Mouse (Mus musculus) neural tube, embryonic 14.5 days (tissue): ENCODE data around the gene Klf12. TPM values are rescaled to one million over a fixed set of nuclear protein-coding genes. Genes with fewer than 3 reads are reported as not detected.

Experiments used
- ATAC-seq: fragments of 200-750 bp; cut with Nextera tagmentation; 2 replicates; pipeline ENCODE4 v1.8.0; 2017; ENCODE audit warnings: low read depth, mild to moderate bottlenecking, moderate TSS enrichment, moderate library complexity
- H3K27ac ChIP-seq: fragments of 300-500 bp; sonication (generic); 2 replicates; pipeline ENCODE4 v1.5.1; 2014; ENCODE audit warnings: low read depth, mild to moderate bottlenecking, control low read depth, low read length, moderate library complexity, mixed read lengths
- H3K27me3 ChIP-seq: fragments of 300-500 bp; sonication (generic); 2 replicates; pipeline ENCODE4 v1.6.1; 2014; ENCODE audit warnings: low read length; ENCODE audit not compliant: control insufficient read depth, insufficient read depth
- H3K36me3 ChIP-seq: fragments of 300-500 bp; sonication (generic); 2 replicates; pipeline ENCODE4 v1.6.1; 2014; ENCODE audit warnings: low read length, mixed read lengths; ENCODE audit not compliant: control insufficient read depth, insufficient read depth
- H3K4me1 ChIP-seq: fragments of 300-500 bp; sonication (generic); 2 replicates; pipeline ENCODE4 v1.6.1; 2014; ENCODE audit warnings: low read length; ENCODE audit not compliant: control insufficient read depth, insufficient read depth
- H3K4me2 ChIP-seq: fragments of 300-500 bp; sonication (generic); 2 replicates; pipeline ENCODE4 v1.6.1; 2014; ENCODE audit warnings: mild to moderate bottlenecking, low read depth, low read length, control low read depth
- H3K4me3 ChIP-seq: fragments of 300-500 bp; sonication (generic); 2 replicates; pipeline ENCODE4 v1.5.1; 2014; ENCODE audit warnings: low read depth, low read length, control low read depth, mixed read lengths
- H3K9ac ChIP-seq: fragments of 300-500 bp; sonication (generic); replicated peaks from 2 replicates; pipeline ENCODE4 v1.6.1; 2014; ENCODE audit warnings: low read depth, mild to moderate bottlenecking, control low read depth, low read length, mixed read lengths
- H3K9me3 ChIP-seq: fragments of 300-500 bp; sonication (generic); 2 replicates; pipeline ENCODE4 v1.6.1; 2016; ENCODE audit warnings: low read length; ENCODE audit not compliant: control insufficient read depth
- WGBS: fragments of 180-500 bp; shearing (Covaris S2); extraction: QIAGEN DNeasy Blood & Tissue Kit; methylation state at CpG from one replicate; pipeline ENCODE4 v1.1.7; 2014; 5-methylcytosine and 5-hydroxymethylcytosine counted together
- polyA plus RNA-seq: library from polyadenylated mRNA; unstranded; fragments of >200 nt; fragmentation: Nextera tagmentation; extraction: Ambion mirVana; gene quantifications from 2 replicates; pipeline ENCODE4 v1.2.1, GENCODE M21; 2014

The Klf12 gene
- polyA plus RNA-seq, 1 experiment from 2014 or later = 43.7 TPM

DNA sequence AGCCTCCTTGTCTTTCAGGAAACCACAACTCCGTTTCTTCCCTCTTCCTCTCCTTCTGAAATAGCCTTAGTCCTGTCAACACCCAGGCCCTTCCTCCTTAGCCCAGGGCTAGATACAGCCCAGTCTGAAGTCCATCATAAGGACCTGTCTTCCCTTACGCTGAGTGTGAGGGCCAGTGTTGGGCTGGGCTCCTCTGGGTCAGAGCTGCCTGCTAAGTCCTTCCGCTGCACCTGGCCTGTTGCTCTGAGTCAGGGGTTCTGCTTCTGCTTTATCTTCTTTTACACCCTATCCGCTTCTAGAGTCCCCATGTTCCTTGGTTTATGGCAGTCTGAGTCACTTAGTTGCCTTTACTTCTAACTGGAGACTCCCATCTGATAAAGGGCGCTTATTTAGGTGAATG is 351.0 kb downstream of the Klf12 start:
- Histone ChIP-seq H3K4me3 (no peak overlapping the region), H3K27ac (no peak overlapping the region), H3K4me1 (0 out of 2 replicates have a peak, but pooled peaks cover 4% of the 10 kb centered on the region), H3K27me3 (no peaks in the 10 kb centered on the region), H3K9me3 (no peaks in the 10 kb centered on the region), H3K36me3 (no peaks in the 10 kb centered on the region), H3K4me2 (no peak overlapping the region), H3K9ac (no peak overlapping the region)
- WGBS = 87% methylated on average over 5 of the region's 5 CpGs
- ATAC-seq = no peak

DNA sequence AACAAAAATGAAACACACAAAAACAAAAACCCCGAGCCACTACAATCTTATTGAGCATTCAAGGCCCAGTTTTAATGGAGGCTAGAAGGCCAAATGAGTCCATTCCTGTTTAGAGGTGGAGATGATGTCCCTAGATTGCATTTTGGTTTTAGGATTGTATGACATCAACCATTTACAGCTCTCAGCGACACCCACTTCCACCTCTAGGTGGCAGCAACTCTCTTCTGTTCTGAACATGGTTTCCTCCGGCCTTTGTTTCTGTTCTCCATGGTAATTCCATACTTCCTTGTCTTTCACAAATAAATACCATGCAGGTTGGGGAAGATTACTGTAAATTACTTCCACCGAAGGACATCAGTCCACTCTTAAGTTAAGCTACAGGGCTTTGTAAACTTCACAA is 352.6 kb downstream of the Klf12 start:
- Histone ChIP-seq H3K27ac (no peak overlapping the region), H3K9me3 (no peaks in the 10 kb centered on the region), H3K27me3 (no peaks in the 10 kb centered on the region), H3K36me3 (no peaks in the 10 kb centered on the region), H3K4me2 (no peak overlapping the region), H3K4me3 (no peak overlapping the region), H3K4me1 (0 out of 2 replicates have a peak, but pooled peaks cover 4% of the 10 kb centered on the region), H3K9ac (no peak overlapping the region)
- WGBS = 8% methylated on average over 4 of the region's 4 CpGs
- ATAC-seq = peak; percentile 71; the same call in 1 of the 2 replicates

DNA sequence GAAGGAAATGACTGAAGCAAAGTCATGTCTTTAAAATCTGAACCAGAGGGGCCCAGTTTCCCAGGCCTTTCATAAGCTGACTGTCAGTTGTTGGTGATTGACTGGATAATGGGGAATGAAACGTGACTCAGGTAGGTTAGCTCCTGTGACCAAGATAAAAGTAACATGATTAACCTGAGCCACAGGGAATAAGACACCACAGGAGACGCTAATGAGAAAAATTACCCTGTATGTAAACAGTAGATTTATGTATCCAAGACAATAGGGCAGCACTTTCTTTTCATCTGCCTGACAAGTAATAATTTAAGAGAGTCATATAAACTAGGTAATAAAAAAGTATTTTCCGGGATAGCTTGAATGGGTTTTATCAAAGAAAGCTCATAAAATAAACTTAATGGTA is 372.6 kb downstream of the Klf12 start:
- 21% methylated on average over 3 of the region's 3 CpGs for WGBS

DNA sequence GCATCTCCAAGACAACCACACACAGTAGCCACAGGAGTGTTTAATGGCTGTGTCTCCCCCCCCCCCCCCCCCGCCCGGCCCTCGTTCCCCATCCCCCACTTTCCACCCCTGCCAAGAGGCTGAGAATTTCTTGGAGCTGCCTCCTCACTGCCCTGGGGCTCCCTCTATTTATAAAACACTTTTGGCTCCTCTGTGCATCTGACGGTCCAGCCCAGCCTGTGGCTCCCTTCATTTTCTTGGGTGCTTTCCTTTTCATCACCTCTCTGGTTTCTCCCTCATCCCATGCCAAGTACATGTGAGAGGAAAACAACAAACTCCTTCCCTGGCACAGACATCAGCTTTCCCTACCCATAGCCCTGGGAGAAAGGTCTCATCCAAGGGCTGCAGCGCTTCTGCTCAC is 373.6 kb downstream of the Klf12 start:
- H3K9me3 ChIP-seq = no peaks in the 10 kb centered on the region
- WGBS = 62% methylated on average over 2 of the region's 5 CpGs
- no peaks in the 10 kb centered on the region for H3K27me3 ChIP-seq
- H3K4me1 ChIP-seq = no peaks in the 10 kb centered on the region
- H3K4me3 ChIP-seq = no peak overlapping the region
- peak; percentile 42; the same call in 1 of the 2 replicates for ATAC-seq
- H3K36me3 ChIP-seq = no peaks in the 10 kb centered on the region
- H3K4me2 ChIP-seq = no peak overlapping the region
- H3K27ac ChIP-seq = no peak overlapping the region
- H3K9ac ChIP-seq = no peak overlapping the region

More for the DNA sequence above, 372.6 kb downstream of the Klf12 start:
- Histone ChIP-seq H3K4me1 (no peaks in the 10 kb centered on the region), H3K9ac (no peak overlapping the region), H3K36me3 (no peaks in the 10 kb centered on the region), H3K4me2 (no peak overlapping the region), H3K4me3 (no peak overlapping the region), H3K9me3 (no peaks in the 10 kb centered on the region), H3K27me3 (no peaks in the 10 kb centered on the region), H3K27ac (no peak overlapping the region)
- ATAC-seq = peak; percentile 47; the same call in 1 of the 2 replicates

DNA sequence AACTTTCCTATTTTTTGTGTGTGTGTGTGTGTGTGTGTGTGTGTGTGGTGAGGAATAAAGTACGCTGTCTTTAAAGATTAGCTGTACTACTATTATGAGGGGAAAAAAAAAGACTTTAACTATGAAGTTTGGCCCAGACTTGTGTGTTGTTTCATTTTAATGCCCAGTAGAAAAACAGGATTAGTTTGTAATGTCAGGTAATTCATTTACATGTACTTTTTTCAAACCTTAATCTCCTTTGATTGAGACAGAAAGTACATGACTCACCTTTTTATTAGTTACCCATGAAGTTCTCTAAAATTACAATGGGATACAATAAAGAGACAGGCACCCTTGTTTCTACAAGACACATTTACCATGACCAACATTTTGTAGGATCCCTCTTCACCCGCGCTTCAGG is 383.6 kb downstream of the Klf12 start:
- ATAC-seq = no peak
- H3K9me3 ChIP-seq = no peaks in the 10 kb centered on the region

DNA sequence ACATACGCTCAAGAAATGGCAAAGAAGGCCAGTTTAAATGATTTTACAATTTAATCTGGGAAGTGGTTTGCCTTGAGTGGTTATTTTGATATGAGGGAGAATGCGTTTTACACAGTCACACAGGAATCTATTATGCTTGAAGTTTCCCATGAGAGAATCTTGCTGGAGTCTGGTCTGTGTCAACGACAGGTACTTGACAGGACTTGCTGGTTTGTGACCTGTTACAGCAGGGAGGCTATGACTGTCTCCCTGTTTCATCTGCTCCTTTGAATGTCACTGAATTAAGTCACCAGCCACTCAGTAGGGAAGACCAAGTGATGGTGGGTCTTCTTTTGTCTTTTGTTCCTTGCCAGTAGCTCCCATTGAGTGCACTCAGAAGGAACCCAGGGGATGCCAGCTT is 385.6 kb downstream of the Klf12 start:
- ATAC-seq = no peak
- Histone ChIP-seq H3K4me3 (no peak overlapping the region), H3K27me3 (no peaks in the 10 kb centered on the region), H3K4me2 (no peak overlapping the region), H3K36me3 (no peaks in the 10 kb centered on the region), H3K27ac (no peak overlapping the region), H3K9ac (no peak overlapping the region), H3K4me1 (no peaks in the 10 kb centered on the region), H3K9me3 (no peaks in the 10 kb centered on the region)
- 51% methylated on average over 3 of the region's 3 CpGs for WGBS

More for the DNA sequence above, 383.6 kb downstream of the Klf12 start:
- H3K4me3 ChIP-seq = no peak overlapping the region
- no peaks in the 10 kb centered on the region for H3K27me3 ChIP-seq
- H3K4me1 ChIP-seq = no peaks in the 10 kb centered on the region
- no peak overlapping the region for H3K27ac ChIP-seq
- H3K9ac ChIP-seq = no peak overlapping the region
- WGBS = 98% methylated on average over 3 of the region's 3 CpGs
- no peaks in the 10 kb centered on the region for H3K36me3 ChIP-seq
- H3K4me2 ChIP-seq = no peak overlapping the region

DNA sequence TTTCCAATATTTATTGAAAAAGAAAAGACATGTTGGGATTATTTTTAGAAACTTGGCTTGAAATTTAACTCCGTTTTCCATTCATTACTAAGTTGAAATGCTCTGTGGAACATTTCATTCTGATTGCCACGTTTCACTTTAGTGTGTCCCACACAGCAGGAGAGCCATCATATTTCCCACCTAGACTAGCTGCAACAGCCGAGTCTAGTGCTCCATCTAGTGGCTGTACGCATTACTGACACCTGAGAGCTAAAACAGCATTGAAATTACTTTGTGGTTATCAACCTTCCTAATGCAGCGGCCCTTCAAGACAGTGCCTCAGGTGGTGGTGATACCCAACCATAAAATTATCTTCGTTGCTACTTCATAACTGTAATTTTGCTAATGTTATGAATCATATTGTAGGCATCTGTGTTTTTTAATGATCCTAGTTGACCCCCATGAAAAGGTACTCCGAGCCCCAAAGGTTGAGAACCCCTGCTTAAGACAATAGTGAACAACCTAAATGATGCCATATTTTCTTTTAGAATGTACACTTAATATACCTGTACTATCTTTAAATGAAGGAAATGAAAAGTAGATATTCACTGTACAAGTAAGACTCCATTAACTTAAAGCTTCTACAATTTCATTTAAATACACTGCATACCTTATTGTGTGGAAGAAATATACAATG is 389.6 kb downstream of the Klf12 start:
- no peak overlapping the region for H3K4me2 ChIP-seq
- H3K36me3 ChIP-seq = no peaks in the 10 kb centered on the region
- no peak overlapping the region for H3K27ac ChIP-seq
- WGBS = 19% methylated on average over 7 of the region's 7 CpGs
- H3K9ac ChIP-seq = no peak overlapping the region
- no peaks in the 10 kb centered on the region for H3K27me3 ChIP-seq
- H3K4me3 ChIP-seq = no peak overlapping the region
- H3K9me3 ChIP-seq = no peaks in the 10 kb centered on the region
- peak; percentile 82 for ATAC-seq
- no peaks in the 10 kb centered on the region for H3K4me1 ChIP-seq

DNA sequence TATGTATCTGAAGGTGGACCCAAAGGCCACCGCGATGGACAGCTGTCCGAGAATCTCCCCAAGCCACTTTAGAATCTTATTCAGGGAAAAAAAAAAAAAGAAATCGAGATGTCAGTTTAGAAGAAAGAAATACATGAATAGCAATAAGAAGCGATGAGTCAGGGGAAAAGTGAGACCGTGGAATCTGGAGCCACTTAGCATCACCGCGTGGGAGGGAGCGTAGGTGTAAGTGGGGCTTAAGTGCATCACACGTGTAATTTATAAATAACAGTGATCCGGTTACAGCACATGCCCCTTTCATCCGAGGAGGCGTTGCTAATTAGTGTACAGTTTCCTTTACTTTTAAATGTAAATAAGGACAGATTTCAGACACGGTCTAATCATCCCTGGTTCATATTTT is 390.4 kb downstream of the Klf12 start:
- Histone ChIP-seq H3K4me3 (no peak overlapping the region), H3K27ac (no peak overlapping the region), H3K4me1 (no peaks in the 10 kb centered on the region), H3K9me3 (no peaks in the 10 kb centered on the region), H3K9ac (no peak overlapping the region), H3K36me3 (no peaks in the 10 kb centered on the region), H3K27me3 (no peaks in the 10 kb centered on the region), H3K4me2 (no peak overlapping the region)
- no peak for ATAC-seq
- 74% methylated on average over 14 of the region's 14 CpGs for WGBS

DNA sequence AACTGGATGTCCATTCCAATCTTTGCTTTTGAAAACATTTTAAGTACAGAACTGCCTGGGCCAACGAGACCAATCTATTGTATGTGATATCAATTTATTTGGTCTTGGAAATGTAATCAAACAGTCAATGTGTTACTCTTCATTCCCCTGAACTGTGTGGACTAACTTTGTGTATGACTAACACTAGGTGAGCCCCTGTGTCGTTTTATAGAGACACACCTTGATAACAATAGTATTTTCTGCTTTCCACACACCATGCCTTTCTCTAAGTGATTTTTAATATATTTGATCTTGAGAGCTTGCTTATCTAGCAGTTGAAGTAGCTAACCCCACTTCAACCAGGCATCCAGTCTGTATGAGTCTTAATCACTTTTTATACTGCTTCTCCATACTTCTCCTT is 398.0 kb downstream of the Klf12 start:
- H3K4me3 ChIP-seq = no peak overlapping the region

More for the DNA sequence above, 398.0 kb downstream of the Klf12 start:
- H3K27me3 ChIP-seq = no peaks in the 10 kb centered on the region
- no peak for ATAC-seq
- no peak overlapping the region for H3K9ac ChIP-seq
- no peaks in the 10 kb centered on the region for H3K36me3 ChIP-seq
- no peak overlapping the region for H3K27ac ChIP-seq
- 88% methylated on average over 2 of the region's 2 CpGs for WGBS
- no peaks in the 10 kb centered on the region for H3K9me3 ChIP-seq
- no peaks in the 10 kb centered on the region for H3K4me1 ChIP-seq
- H3K4me2 ChIP-seq = no peak overlapping the region
